Mouse (Mus musculus): ENCODE measurements around the gene Cacna1d. TPM values are rescaled to one million over a fixed set of nuclear protein-coding genes. Genes with fewer than 3 reads are reported as not detected.

Gene Cacna1d
- total RNA-seq, 2 experiments from 2014 or later = 46.3 to 56.7 TPM

DNA sequence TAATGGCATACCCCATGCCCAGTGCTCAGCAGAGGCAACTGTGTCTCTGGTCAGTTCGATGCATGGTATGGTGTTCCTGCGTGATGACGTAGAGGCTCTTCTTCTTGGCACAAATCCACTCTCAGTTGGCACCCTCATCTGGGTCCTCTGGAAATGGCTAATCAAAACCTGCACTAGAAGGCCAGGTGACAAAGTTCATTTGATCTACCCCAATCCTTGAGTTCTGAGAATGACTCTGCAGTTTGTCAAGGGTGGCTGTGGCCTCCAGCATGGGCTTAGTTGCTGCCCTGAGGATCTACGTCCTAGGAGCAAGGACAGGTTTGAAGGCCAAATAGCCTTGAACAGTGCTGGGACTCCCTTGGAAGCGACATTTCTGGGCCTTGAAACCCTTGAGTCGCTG lies 472.4 kb downstream of the Cacna1d start:
- intact Hi-C loops (cut with DNase I) = no loop called here
- DNase-seq (ENCODE audit: low spot score in 2 of 2) = no peak

DNA sequence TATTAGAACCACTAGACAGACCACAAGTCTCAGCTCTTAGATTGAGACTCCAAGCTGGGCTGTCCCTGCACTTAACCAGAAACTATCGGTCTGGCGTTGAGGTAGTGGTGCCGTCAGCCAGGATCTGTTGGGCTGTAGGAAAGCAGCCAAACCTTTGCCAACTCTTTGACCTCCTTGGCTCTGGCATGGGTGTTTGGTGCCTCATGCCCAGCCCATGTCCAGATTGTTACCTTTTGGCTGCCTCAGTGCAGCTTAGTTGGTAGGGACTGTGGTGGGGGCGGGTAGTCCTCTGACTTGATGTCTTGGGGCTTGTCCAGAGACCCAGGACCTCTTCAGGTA lies 472.8 kb downstream of the Cacna1d start:
- intact Hi-C loops (cut with DNase I) = no loop called here
- DNase-seq (ENCODE audit: low spot score in 2 of 2) = no peak

DNA sequence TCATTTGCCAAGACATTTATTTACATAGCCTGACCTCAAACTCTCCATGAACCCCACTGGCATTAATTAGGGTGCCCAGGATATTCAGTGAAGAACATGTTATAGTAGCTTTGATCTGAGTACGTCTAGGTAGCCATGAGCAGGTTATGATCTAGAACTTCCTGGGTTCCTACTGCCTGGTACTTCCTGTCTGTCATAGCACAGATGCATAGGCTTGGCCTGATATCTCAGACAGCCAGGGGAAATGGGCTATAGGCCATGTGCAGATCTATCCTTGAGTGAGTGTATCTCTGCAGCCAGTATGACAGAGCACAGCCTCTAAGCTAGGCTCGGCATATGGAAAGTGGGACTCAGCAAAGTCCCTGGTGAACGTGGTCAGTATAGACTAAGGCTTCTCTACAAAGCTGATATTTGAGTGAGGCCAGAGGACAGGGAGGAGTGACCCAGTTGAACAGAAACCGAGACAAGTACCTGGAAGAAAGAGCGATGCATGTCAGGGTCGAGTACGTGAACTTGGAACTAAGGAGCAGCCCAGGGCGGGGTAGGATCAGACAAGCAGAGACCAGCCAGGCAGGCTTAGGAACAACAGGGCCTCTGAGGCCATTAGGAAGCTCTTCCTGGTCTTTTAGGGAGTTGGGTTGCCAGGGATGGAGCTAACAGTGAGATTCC lies 473.3 kb downstream of the Cacna1d start:
- DNase-seq (ENCODE audit: low spot score in 2 of 2) = no peak
- intact Hi-C loops (cut with DNase I) = no loop called here

GRCm38 (mm10) chr14:30016666-30017065 lies 474.6 kb downstream of the Cacna1d start:
- intact Hi-C loops (cut with DNase I) = no loop called here
- DNase-seq (ENCODE audit: low spot score in 2 of 2) = no peak

DNA sequence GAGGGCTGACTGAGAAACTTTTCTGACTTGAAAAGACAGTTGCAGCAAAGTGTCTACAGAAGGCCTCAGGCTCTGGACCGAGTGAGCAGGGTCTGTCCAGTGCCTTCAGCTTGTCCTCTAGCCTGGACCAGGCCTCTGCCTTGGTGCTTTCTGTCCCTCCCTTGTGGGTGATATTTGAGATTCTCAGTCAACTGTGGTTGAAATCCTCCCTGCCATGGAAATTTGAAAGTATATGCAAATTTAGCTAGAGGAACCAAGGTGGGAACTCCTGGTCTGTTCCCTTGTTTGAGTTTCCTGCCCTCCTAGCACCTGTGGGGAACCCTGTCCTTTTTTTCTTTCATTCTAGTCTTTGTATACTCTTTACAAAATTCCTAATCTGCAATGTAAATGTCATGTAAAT lies 476.2 kb downstream of the Cacna1d start:
- DNase-seq (ENCODE audit: low spot score in 2 of 2) = no peak
- intact Hi-C loops (cut with DNase I) = no loop called here

DNA sequence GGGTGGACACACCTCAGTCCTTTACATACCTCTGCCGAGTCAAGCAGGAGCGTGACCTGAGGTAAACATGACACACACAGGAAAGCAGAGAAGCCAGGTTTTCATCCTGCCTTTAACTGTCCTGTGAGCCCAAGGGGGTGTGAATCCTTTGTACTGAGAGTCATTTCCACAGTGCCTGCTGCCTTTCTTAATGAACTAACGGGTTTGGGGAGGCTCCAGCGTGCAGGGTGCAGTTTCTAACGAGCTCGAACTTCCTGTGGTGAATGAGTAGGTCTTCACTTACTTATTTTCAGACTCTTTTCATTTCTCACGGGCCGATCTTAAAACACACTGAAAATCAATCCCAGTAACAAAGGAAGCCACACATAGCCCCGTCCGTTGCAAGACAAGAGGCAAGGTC lies 476.8 kb downstream of the Cacna1d start:
- DNase-seq (ENCODE audit: low spot score in 2 of 2) = no peak
- intact Hi-C loops (cut with DNase I) = no loop called here

DNA sequence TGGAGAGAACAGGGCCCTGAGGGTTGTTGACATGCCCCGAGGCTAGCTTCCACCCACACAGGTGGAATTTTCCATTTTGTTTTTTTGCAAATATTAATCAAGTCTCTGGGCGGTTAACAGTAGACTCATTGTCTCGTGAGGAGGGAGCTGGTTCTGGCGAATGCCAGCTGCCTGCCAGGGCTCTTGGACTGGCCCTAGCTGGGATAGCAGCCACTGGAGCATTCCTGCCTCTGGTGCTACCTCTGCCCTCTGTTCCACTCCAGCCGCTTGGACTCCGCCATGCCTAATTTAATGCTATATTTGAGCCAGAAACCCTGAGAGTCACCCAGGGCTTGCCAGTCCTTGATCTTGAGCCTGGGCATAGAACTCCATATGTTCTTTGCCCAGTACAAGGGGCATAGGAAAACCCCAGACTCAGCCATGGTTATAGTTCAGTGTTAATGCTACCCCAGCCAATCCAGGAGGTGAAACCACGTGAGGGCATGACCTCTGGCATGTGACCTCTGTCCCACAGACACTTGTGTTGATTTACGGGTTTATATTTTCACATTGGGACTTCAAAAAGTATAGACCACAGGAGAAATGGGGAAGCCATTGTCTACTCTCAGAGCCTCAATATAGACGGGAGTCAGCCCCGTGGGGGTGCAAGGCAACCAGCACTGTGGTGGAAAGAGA lies 479.2 kb downstream of the Cacna1d start:
- peak in 1 of 2 experiments; percentile 19 for DNase-seq (ENCODE audit: low spot score in 2 of 2)
- intact Hi-C loops (cut with DNase I) = no loop called here

DNA sequence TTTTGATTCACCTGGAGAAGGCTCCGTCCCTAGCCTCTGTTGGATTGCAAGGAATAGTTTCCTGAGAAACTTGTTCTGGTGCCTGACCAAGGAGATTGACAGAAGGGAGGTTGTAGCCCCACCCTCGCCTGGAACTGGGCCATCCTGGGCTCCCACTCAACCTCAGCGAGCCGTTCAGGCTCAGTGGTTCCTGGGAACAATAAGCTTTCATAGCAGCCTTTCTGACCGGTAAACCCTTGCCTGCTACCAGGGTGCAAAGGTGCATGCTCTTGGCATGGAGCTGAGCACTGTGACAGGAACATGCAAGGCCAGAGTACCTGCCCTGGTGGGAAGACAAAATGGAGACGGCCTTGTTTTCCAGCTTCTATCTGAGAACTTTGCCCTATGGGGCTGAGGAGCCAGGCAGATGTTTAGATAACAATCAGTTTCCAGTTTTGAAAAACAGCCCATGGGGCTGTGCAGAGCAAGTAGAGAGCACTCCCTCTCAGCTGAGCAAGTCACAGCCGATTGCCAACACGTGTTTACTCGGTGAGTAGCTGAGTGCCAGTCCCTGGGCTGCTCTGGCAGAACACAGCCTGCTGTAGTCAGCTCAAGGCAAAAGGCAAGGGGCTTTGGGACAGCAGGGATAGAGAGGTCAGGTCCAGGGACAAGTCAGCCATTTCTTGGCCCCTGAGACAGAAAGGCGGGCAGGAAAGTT lies 481.2 kb downstream of the Cacna1d start:
- peak; percentile 40 to 50 for DNase-seq (ENCODE audit: low spot score in 2 of 2)
- intact Hi-C loops (cut with DNase I) = no loop called here

GRCm38 (mm10) chr14:30008733-30009575 lies 482.3 kb downstream of the Cacna1d start, which contains the start of the genes Il17rb and Chdh:
Gene Il17rb (minus strand): TSS chr14:30008896.
Gene Chdh (plus strand): TSS chr14:30009023.
- DNase-seq (ENCODE audit: low spot score in 2 of 2) = peak in 1 of 2 experiments; percentile 12
- intact Hi-C loops (cut with DNase I) = no loop called here

- DNase-seq (ENCODE audit: low spot score in 2 of 2) = no peak
- intact Hi-C loops (cut with DNase I) = loop anchor here (10.0 kb wide), 1 partner anchor 495 kb away; the partner anchor contains the start of gene Cacna1d
These were observed 491.8 kb downstream of the Cacna1d start for GRCm38 (mm10) chr14:29999475-29999811.

- intact Hi-C loops (cut with DNase I) = loop anchor here (10.0 kb wide), 1 partner anchor 496 kb away; the partner anchor contains the start of gene Cacna1d
- peak in 1 of 2 experiments; percentile 50 for DNase-seq (ENCODE audit: low spot score in 2 of 2)
These were observed 492.3 kb downstream of the Cacna1d start for GRCm38 (mm10) chr14:29998747-29999474.

- DNase-seq (ENCODE audit: low spot score in 2 of 2) = no peak
- intact Hi-C loops (cut with DNase I) = loop anchor here (10.0 kb wide), 1 partner anchor 497 kb away; the partner anchor contains the start of gene Cacna1d
These were observed 493.9 kb downstream of the Cacna1d start for GRCm38 (mm10) chr14:29997345-29997744.

DNA sequence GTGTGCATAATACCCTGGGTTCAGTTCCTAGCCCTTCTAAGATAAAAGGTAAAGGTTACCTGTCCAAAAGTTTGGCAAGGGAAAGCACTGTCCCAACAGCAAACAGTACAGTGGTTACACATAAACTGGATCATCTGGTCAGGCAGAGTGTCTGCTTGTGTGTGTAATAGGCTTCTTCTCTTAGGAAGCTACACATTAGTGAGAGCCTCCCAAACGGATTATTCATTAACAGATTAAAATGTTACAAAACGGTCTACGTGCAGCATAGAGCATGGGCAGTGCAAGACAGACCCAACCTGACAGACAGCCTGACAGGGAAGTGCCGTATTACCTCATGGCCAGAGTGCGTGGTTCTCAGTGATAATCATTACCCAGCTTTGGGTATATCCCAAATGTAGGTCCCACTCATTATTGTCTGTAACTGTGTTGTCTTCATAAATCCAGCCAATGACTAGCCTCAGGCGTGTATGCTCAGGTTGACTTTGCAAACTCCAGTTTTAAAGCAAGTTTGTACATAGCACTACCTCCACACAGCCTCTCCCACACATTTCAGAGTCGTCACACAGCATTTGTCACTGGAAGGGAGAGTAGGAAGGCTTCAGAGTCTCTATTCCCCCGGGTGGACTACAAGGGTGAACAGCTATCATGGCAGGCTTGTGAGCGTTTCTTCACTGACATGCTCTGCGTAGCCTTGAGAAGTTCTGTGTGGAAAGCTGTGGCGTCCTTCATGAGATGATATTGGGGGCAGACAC lies 495.1 kb downstream of the Cacna1d start:
- DNase-seq (ENCODE audit: low spot score in 2 of 2) = no peak
- intact Hi-C loops (cut with DNase I) = loop anchor here (10.0 kb wide), 1 partner anchor 499 kb away; the partner anchor contains the start of gene Cacna1d

DNA sequence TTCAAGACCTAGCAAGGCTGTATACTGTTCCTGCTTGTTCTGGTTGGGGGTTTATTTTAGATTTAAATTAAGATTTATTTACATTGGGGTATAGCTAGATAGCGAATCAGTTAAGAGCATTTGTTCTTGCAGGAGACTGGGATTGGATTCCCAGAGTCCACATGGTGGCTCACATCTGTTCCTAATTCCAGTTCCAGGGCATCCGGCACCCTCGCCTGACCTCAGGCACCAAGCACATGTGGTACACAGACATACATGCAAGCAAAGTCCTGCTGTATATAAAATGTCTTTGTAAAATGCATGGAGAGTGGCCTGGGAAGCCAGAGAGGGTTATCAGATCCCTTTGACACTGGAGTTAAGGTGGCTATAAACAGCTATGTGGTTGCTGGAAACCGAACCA lies 496.3 kb downstream of the Cacna1d start:
- no peak for DNase-seq (ENCODE audit: low spot score in 2 of 2)
- intact Hi-C loops (cut with DNase I) = loop anchor here (10.0 kb wide), 1 partner anchor 500 kb away; the partner anchor contains the start of gene Cacna1d

Data from left cerebral cortex, postnatal 14 days (tissue).